Mouse (Mus musculus): ENCODE measurements around the gene Ddost. TPM values are rescaled to one million over a fixed set of nuclear protein-coding genes. Genes with fewer than 3 reads are reported as not detected.
"Not testable (repeated sequence)": the region's sequence is repeated elsewhere in the genome, so short reads cannot be mapped to it uniquely, and the experiment has no call there.

The Ddost gene
- total RNA-seq, 2 experiments from 2014 or later: 104 to 105 TPM

GRCm38 (mm10) chr4:138312105-138312504 is 7.6 kb downstream of the Ddost start:
- no peak for DNase-seq

GRCm38 (mm10) chr4:138313021-138313420 is 8.5 kb downstream of the Ddost start:
- no peak for DNase-seq

GRCm38 (mm10) chr4:138313795-138314194 is 9.3 kb downstream of the Ddost start:
- no peak for DNase-seq

GRCm38 (mm10) chr4:138315781-138316180 is 11.3 kb downstream of the Ddost start:
- peak; percentile 52 for DNase-seq

DNA sequence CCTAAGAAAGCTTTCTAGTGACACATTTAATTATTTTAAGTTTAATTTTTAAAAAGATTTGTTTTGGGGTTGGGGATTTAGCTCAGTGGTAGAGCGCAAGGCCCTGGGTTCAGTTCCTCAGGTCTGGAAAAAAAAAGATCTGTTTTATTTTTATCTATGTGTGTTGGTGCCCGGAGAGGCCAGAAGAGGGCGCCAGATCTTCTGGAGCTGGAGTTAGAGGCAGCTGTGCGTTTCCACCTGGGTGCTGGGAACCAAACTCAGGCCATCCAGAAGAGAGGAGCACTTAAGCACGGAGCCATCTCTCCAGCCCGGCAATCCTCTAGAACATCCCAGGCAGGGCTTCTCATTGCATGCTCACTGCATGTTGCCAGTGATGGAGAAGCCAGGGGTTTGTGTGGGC is 11.8 kb downstream of the Ddost start:
- DNase-seq: no peak

- peak; percentile 72 for DNase-seq
These were observed 14.2 kb downstream of the Ddost start for GRCm38 (mm10) chr4:138318509-138319266.

- DNase-seq: peak; percentile 93
These were observed 15.0 kb downstream of the Ddost start for GRCm38 (mm10) chr4:138319508-138319907.

DNA sequence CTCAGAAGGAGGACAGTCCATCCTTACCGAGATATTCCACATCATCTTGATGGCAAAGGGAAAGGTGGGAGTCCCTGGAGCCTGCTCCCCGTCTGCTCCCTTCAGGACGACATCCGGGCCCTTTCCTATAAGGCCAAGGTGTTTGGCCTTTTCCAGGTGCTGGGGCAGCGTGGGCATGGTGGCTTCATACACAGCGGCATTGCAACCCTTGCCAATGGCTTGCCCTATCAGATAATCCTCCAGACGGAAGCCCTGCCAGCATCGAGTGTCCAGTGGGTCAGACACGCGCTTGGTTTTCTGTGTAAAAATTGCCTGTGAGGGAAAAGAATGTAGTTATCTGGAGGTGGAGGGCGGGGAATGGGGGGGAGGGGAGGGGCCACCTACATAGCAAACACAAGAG is 16.2 kb downstream of the Ddost start:
- DNase-seq: no peak

DNA sequence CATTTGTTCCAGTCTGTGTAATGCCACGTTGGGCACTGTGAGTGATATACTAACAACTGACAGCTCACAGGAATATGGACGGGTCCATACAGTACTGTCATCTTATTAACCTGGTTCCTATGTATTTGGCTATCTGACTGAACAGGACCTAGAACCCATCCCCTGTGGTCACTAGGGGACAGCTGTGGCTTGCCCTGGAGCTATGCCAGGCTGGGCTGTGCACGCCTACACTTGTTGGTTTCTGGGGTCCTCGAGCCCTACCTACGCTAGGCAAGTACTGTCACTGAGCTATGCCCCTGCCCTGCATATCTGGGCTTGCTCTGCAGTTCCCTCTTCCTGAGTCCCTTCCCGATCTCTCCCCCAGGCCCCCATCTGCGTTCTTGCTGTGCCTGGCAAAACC is 17.0 kb downstream of the Ddost start:
- DNase-seq: no peak

GRCm38 (mm10) chr4:138322692-138323091 is 18.2 kb downstream of the Ddost start:
- no peak for DNase-seq

GRCm38 (mm10) chr4:138323753-138324152 is 19.2 kb downstream of the Ddost start:
- DNase-seq: no peak

- no peak for DNase-seq
These were observed 19.9 kb downstream of the Ddost start for GRCm38 (mm10) chr4:138324451-138324850.

DNA sequence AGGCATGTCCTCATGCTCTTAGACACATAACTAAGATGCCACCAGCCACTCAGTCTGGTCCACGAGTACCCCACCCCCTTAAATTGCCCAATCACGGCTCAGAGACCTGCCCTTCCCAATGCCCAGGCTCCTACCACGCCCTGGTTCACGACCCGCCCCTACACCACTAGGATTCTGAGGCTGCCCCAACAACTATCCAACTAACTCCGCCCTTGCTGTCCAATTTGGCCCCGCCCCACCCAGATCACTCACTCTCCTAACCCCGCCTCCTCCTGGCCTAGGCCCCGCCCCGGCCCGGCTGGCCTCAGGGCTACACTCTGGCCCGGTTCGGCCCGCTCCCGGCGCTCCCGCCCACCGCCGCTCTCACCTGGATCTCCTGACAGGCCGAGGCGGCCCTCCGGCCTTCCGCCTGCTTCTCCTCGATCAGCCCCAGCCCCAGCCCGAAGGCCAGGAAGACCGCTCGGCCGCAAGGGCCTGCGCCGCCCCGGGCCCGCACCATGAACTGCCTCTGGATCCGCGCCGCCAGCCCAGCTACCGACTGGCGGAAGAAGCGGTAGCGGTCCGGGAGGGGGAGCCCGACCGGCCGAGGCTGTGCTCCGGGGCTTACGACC is 21.0 kb downstream of the Ddost start:
- DNase-seq: peak; percentile 98

- peak; percentile 95 for DNase-seq
These were observed 21.7 kb downstream of the Ddost start, which contains the start of gene Pink1 for GRCm38 (mm10) chr4:138326077-138326695. Gene Pink1 (minus strand): TSS chr4:138326307.

GRCm38 (mm10) chr4:138327155-138327554 is 22.6 kb downstream of the Ddost start:
- DNase-seq: not testable (repeated sequence)

DNA sequence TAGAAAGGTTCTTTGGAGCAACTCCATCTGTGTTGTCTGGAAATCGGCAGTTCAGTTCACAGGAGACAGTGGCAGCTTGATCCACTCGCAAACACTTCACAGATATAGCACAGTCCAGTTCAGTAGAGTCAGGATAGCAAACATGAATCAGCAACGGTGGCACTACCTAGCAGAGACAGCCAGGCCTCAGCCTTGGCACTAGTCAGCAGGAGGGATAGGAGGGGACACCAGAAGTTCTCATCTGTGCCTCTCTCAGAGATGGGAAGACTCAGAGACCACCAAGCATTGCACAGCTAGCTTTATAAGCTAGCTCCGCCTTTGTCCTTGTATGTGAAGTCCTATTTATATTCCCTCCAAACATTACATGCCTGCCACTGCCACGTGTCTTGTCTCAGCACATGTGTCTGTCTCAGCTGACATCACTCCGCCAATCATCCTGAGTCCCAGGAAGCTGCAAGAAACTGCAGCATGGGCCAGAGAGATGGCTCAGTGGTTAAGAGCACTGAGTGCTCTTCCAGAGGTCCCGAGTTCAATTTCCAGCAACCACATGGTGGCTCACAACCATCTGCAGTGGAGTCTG is 23.5 kb downstream of the Ddost start:
- no peak for DNase-seq

DNA sequence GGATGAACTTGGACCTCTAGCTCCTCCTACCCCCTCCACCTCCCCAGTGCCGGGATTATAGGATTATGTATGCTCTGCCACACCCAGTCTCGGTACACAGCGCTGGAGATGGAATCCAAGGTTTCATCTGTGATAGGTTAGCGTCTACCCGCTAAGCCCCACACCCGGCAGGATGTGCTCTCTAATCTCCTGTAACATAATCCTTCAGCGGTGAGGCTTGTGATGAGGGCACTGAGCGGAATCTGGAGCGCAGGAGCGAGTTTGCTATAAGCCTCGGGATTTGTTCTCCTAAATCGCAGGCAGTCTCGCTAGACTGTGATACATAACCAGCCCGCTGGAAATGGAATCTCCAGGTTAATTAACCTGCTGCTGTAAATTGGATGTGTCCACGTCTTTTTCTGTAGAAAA is 25.7 kb downstream of the Ddost start:
- no peak for DNase-seq

GRCm38 (mm10) chr4:138331647-138332046 is 27.1 kb downstream of the Ddost start:
- DNase-seq: no peak

DNA sequence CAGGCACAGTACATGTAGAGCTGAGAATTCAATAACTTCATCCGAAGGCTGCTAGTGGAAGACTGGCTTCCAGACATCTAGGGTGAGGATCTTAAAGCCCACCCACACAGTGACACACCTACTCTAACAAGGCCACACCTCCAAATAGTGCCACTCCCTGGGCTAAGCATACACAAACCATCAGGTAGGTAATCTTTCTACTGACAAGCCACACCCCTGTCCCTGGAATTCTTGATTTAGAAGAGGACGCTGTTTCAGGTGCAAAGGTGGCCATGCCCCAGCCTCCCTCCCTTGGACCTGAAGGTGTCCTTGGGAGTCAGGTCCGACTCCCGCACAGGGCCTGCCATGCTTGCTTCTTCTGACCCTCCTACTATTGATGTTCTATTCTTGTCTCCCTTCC is 28.6 kb downstream of the Ddost start:
- DNase-seq: no peak

DNA sequence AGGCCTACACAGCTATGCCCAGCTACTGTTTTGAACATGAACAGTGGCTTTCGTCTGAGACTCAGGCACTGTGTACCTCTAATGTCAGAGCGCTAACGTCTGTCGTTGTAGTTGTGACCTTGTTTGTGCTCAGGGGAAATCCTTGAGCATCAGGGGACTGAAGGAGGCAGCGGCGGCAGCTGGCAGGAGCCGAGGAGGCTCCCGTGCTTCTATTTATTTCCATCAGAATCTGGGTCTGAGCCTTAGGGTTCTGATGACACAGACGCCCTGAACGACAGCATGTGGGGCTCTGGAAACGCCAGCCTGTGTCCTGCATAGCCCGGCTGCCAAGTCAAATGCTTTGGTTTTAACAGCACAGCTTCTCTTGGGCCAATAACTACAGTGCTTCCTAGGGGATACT is 30.5 kb downstream of the Ddost start:
- no peak for DNase-seq

DNA sequence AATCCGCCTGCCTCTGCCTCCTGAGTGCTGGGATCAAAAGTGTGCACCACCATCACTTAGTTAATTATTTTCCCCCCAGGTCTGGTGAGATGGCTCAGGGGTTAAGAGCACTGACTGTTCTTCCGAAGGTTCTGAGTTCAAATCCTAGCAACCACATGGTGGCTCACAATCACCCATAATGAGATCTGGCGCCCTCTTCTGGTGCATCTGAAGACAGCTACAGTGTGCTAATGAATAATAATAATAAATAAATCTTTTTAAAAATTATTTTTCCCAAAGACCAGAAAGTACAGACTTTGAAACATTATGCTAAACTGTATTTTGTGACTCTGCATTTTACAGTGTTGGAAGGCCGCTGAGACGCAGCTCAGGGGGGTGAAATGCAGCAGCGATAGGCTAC is 31.1 kb downstream of the Ddost start:
- no peak for DNase-seq

DNA sequence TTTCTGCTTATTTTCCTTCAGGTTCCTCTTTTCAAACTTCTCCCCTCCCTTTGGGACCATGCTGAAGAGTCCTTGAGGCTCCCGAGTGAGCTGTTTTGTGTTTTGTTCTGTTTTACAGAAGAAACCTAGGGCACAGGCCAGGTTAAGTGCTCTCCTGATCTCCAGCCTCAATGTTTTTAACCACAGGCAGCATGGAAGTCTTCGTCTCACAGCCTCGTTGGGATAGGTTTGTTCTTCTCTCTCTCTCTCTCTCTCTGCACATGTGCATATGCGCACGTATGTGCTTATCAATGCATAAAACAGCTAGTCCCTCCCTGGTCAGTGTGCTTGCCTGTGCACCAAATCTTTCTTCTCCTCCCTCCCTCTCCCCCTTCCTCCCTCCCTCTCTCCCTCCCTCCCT is 32.3 kb downstream of the Ddost start:
- no peak for DNase-seq

DNA sequence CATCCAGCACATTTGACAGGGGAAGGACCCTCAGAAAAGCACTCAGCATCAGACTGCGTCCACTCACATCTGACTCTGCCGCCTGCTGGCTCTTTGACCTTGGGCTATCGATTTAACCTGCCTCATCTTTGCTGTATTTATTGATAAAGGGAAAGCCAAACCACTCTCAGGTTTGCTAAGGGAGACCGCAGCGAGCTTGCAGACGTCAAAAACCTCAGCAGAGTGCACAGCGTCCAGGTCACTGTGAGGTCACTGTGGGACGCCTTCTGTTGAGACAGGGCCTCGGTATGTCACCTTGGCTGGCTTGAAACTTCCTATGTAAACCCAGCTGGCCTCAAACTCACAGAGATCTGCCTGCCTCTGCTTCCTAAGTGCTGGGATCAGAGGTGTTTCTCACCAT is 32.8 kb downstream of the Ddost start:
- no peak for DNase-seq

Data from heart, postnatal 4 days (tissue).